Mouse (Mus musculus) cerebellum, postnatal 36 days (tissue): Measurements from ENCODE around the gene Cks2.

Experiments used
- DNase-seq, 2 experiments: peaks; one replicate each; pipeline ENCODE4 v3.0.0; 2021 to 2022; ENCODE audit warnings: mixed read lengths in 2 of 2

Cks2 gene

DNA sequence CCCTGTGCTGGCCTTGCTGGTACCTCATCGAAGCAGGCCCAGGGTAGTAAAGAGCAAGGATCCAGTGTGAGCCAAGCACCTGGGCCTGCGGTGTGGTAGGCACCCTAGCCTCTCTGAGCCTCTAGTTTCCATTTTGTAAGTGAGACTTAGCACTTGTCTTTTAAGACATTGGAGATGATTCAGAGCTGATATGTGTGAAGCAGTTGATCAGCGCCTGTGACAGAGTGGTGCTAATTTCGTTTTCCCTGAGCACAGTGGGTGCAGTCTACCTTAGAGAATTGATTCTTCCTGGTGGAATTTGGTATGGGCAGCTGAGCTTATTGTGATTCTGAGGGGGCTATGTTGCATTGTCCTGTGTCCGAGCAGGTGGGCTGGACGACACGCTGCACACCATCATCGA is 36.6 kb downstream of the Cks2 start:
- no peak for DNase-seq

GRCm38 (mm10) chr13:51685290-51685966 is 40.4 kb downstream of the Cks2 start:
- DNase-seq, result no peak

DNA sequence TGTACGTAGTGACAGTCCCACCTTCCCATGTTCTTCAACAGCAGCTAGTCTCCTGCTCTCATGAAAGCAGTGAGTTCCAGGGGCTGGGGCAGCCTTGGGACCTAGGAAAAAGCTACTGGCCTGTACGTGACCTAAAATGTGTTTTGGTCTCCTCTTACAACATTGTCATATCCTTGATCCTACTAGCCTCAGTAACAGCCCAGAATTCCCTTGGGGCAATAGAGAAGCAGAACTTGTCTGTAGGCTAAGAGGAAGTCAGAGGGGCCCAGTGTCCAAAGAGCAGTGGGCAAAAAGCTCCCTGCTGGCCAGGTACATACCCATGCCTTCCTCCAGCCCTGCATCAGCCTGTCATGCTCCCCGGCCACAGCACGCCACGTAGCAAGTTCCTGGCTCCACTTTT is 41.9 kb downstream of the Cks2 start:
- DNase-seq, result no peak

- DNase-seq, result no peak
Measured at GRCm38 (mm10) chr13:51688688-51689087, 43.7 kb downstream of the Cks2 start.

- DNase-seq, result no peak
Measured at GRCm38 (mm10) chr13:51696481-51696880, 51.4 kb downstream of the Cks2 start.

GRCm38 (mm10) chr13:51697455-51697854 is 52.4 kb downstream of the Cks2 start:
- no peak for DNase-seq

GRCm38 (mm10) chr13:51697897-51698296 is 52.9 kb downstream of the Cks2 start:
- DNase-seq, result no peak

DNA sequence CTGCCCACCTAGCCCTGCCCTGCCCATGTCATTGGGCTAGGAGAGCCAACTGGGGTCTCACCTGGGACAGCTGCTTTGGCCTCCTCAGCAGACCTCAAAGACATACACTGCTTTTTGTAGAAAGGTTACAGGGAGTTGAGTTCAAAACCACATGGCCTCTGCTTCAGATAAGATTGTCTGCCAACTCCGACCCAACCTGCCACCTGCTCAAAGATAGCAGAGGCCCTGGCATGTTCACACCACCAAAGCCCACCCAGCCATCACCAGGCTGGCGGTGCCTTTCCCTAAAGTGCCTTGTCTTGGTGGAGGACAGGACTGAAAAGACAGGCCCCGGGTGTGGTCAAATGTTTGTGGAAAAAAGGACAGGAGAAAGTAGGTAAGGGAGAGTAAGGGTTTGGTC is 53.3 kb downstream of the Cks2 start:
- DNase-seq, result no peak
